Mouse (Mus musculus): ENCODE measurements around the gene Batf. TPM values are rescaled to one million over a fixed set of nuclear protein-coding genes. Genes with fewer than 3 reads are reported as not detected.

Batf gene
- polyA plus RNA-seq, 1 experiment = 11.7 TPM

GRCm38 (mm10) chr12:85725306-85725705 lies 38.8 kb downstream of the Batf start:
- no peak overlapping the region for H3K27ac ChIP-seq (ENCODE audit: control insufficient read depth, insufficient read depth, low read depth, low read length, poor library complexity)
- WGBS = 59% methylated on average over 4 of the region's 4 CpGs
- TF ChIP-seq CTCF (IDR thresholded peaks at IDR 0.05; ENCODE audit: control insufficient read depth, insufficient read depth, low read length) (no peak), POLR2A (IDR thresholded peaks at IDR 0.05; ENCODE audit: borderline replicate concordance, control insufficient read depth, low read depth, low read length) (no peak)
- H3K4me3 ChIP-seq (replicated peaks; ENCODE audit: control insufficient read depth, low read depth, low read length) = no peak overlapping the region
- H3K4me1 ChIP-seq (ENCODE audit: control insufficient read depth, insufficient read depth, low read length) = no peaks in the 10 kb centered on the region

- Histone ChIP-seq H3K4me3 (replicated peaks; ENCODE audit: control insufficient read depth, low read depth, low read length) (no peak overlapping the region), H3K27ac (ENCODE audit: control insufficient read depth, insufficient read depth, low read depth, low read length, poor library complexity) (no peak overlapping the region), H3K4me1 (ENCODE audit: control insufficient read depth, insufficient read depth, low read length) (no peaks in the 10 kb centered on the region)
- WGBS = 60% methylated on average over 6 of the region's 6 CpGs
- no peak for TF ChIP-seq CTCF (IDR thresholded peaks at IDR 0.05; ENCODE audit: control insufficient read depth, insufficient read depth, low read length)
- no peak for TF ChIP-seq POLR2A (IDR thresholded peaks at IDR 0.05; ENCODE audit: borderline replicate concordance, control insufficient read depth, low read depth, low read length)
Observed at GRCm38 (mm10) chr12:85726729-85727397, 40.4 kb downstream of the Batf start.

GRCm38 (mm10) chr12:85728181-85728580 lies 41.7 kb downstream of the Batf start:
- Histone ChIP-seq H3K27ac (ENCODE audit: control insufficient read depth, insufficient read depth, low read depth, low read length, poor library complexity) (no peak overlapping the region), H3K4me1 (ENCODE audit: control insufficient read depth, insufficient read depth, low read length) (no peaks in the 10 kb centered on the region), H3K4me3 (replicated peaks; ENCODE audit: control insufficient read depth, low read depth, low read length) (no peak overlapping the region)
- WGBS = 82% methylated on average over 7 of the region's 7 CpGs
- TF ChIP-seq POLR2A (IDR thresholded peaks at IDR 0.05; ENCODE audit: borderline replicate concordance, control insufficient read depth, low read depth, low read length) = no peak
- no peak for TF ChIP-seq CTCF (IDR thresholded peaks at IDR 0.05; ENCODE audit: control insufficient read depth, insufficient read depth, low read length)

GRCm38 (mm10) chr12:85729022-85729944 lies 42.8 kb downstream of the Batf start:
- no peak overlapping the region for H3K4me3 ChIP-seq (replicated peaks; ENCODE audit: control insufficient read depth, low read depth, low read length)
- WGBS = 28% methylated on average over 17 of the region's 17 CpGs
- no peaks in the 10 kb centered on the region for H3K4me1 ChIP-seq (ENCODE audit: control insufficient read depth, insufficient read depth, low read length)
- TF ChIP-seq POLR2A (IDR thresholded peaks at IDR 0.05; ENCODE audit: borderline replicate concordance, control insufficient read depth, low read depth, low read length) = no peak
- TF ChIP-seq CTCF (IDR thresholded peaks at IDR 0.05; ENCODE audit: control insufficient read depth, insufficient read depth, low read length) = peak; percentile 95
- no peak overlapping the region for H3K27ac ChIP-seq (ENCODE audit: control insufficient read depth, insufficient read depth, low read depth, low read length, poor library complexity)

GRCm38 (mm10) chr12:85729945-85730290 lies 43.4 kb downstream of the Batf start:
- 51% methylated on average over 6 of the region's 6 CpGs for WGBS
- no peaks in the 10 kb centered on the region for H3K4me1 ChIP-seq (ENCODE audit: control insufficient read depth, insufficient read depth, low read length)
- no peak overlapping the region for H3K27ac ChIP-seq (ENCODE audit: control insufficient read depth, insufficient read depth, low read depth, low read length, poor library complexity)
- H3K4me3 ChIP-seq (replicated peaks; ENCODE audit: control insufficient read depth, low read depth, low read length) = no peak overlapping the region
- no peak for TF ChIP-seq POLR2A (IDR thresholded peaks at IDR 0.05; ENCODE audit: borderline replicate concordance, control insufficient read depth, low read depth, low read length)
- TF ChIP-seq CTCF (IDR thresholded peaks at IDR 0.05; ENCODE audit: control insufficient read depth, insufficient read depth, low read length) = no peak

GRCm38 (mm10) chr12:85736203-85736602 lies 49.7 kb downstream of the Batf start:
- H3K4me3 ChIP-seq (replicated peaks; ENCODE audit: control insufficient read depth, low read depth, low read length) = no peak overlapping the region
- 65% methylated on average over 2 of the region's 2 CpGs for WGBS
- no peak for TF ChIP-seq POLR2A (IDR thresholded peaks at IDR 0.05; ENCODE audit: borderline replicate concordance, control insufficient read depth, low read depth, low read length)
- no peak for TF ChIP-seq CTCF (IDR thresholded peaks at IDR 0.05; ENCODE audit: control insufficient read depth, insufficient read depth, low read length)
- no peaks in the 10 kb centered on the region for H3K4me1 ChIP-seq (ENCODE audit: control insufficient read depth, insufficient read depth, low read length)
- no peak overlapping the region for H3K27ac ChIP-seq (ENCODE audit: control insufficient read depth, insufficient read depth, low read depth, low read length, poor library complexity)

- no peaks in the 10 kb centered on the region for H3K4me1 ChIP-seq (ENCODE audit: control insufficient read depth, insufficient read depth, low read length)
- 78% methylated on average over 3 of the region's 3 CpGs for WGBS
- no peak overlapping the region for H3K27ac ChIP-seq (ENCODE audit: control insufficient read depth, insufficient read depth, low read depth, low read length, poor library complexity)
- no peak overlapping the region for H3K4me3 ChIP-seq (replicated peaks; ENCODE audit: control insufficient read depth, low read depth, low read length)
- TF ChIP-seq POLR2A (IDR thresholded peaks at IDR 0.05; ENCODE audit: borderline replicate concordance, control insufficient read depth, low read depth, low read length) = no peak
- TF ChIP-seq CTCF (IDR thresholded peaks at IDR 0.05; ENCODE audit: control insufficient read depth, insufficient read depth, low read length) = no peak
Observed at GRCm38 (mm10) chr12:85736960-85737359, 50.5 kb downstream of the Batf start.

Measured in bone marrow, adult 2 months (tissue).